Mouse (Mus musculus) heart, embryonic 15.5 days (tissue): ENCODE data around the gene Pllp. TPM values are rescaled to one million over a fixed set of nuclear protein-coding genes. Genes with fewer than 3 reads are reported as not detected.

ENCODE experiments used
- ATAC-seq: fragments of 200-750 bp; cut with Nextera tagmentation; replicated peaks from 2 replicates; pipeline ENCODE4 v1.8.0; 2017; ENCODE audit warnings: low read depth, moderate TSS enrichment; ENCODE audit not compliant: insufficient number of reproducible peaks, insufficient read depth, low FRiP score
- H3K27ac ChIP-seq: fragments of 300-500 bp; sonication (generic); 2 replicates; pipeline ENCODE4 v1.5.1; 2015; ENCODE audit warnings: mild to moderate bottlenecking, inconsistent platforms
- H3K27me3 ChIP-seq: fragments of 300-500 bp; sonication (generic); 2 replicates; pipeline ENCODE4 v1.6.1; 2015; ENCODE audit warnings: inconsistent platforms
- H3K36me3 ChIP-seq: fragments of 300-500 bp; sonication (generic); 2 replicates; pipeline ENCODE4 v1.6.1; 2015; ENCODE audit warnings: mild to moderate bottlenecking, inconsistent platforms
- H3K4me1 ChIP-seq: fragments of 300-500 bp; sonication (generic); replicated peaks from 2 replicates; pipeline ENCODE4 v1.6.1; 2015; ENCODE audit warnings: inconsistent platforms
- H3K4me2 ChIP-seq: fragments of 300-500 bp; sonication (generic); 2 replicates; pipeline ENCODE4 v1.6.1; 2015; ENCODE audit warnings: inconsistent platforms, mild to moderate bottlenecking, moderate library complexity
- H3K4me3 ChIP-seq: fragments of 300-500 bp; sonication (generic); 2 replicates; pipeline ENCODE4 v1.5.1; 2015; ENCODE audit warnings: mild to moderate bottlenecking, inconsistent platforms
- H3K9ac ChIP-seq: fragments of 300-500 bp; sonication (generic); 2 replicates; pipeline ENCODE4 v1.6.1; 2015; ENCODE audit warnings: mild to moderate bottlenecking, inconsistent platforms
- H3K9me3 ChIP-seq: fragments of 300-500 bp; sonication (generic); replicated peaks from 2 replicates; pipeline ENCODE4 v1.6.1; 2016; ENCODE audit warnings: inconsistent platforms
- WGBS: fragments of 180-500 bp; shearing (Covaris S2); methylation state at CpG from one replicate; pipeline ENCODE4 v1.1.7; 2015; ENCODE audit warnings: mixed read lengths; 5-methylcytosine and 5-hydroxymethylcytosine counted together
- polyA plus RNA-seq: library from polyadenylated mRNA; unstranded; fragments of >200 nt; fragmentation: Nextera tagmentation; extraction: Ambion mirVana; gene quantifications from 2 replicates; pipeline ENCODE4 v1.2.1, GENCODE M21; 2015

The Pllp gene
- polyA plus RNA-seq, 1 experiment from 2014 or later, result 0.23 TPM

DNA sequence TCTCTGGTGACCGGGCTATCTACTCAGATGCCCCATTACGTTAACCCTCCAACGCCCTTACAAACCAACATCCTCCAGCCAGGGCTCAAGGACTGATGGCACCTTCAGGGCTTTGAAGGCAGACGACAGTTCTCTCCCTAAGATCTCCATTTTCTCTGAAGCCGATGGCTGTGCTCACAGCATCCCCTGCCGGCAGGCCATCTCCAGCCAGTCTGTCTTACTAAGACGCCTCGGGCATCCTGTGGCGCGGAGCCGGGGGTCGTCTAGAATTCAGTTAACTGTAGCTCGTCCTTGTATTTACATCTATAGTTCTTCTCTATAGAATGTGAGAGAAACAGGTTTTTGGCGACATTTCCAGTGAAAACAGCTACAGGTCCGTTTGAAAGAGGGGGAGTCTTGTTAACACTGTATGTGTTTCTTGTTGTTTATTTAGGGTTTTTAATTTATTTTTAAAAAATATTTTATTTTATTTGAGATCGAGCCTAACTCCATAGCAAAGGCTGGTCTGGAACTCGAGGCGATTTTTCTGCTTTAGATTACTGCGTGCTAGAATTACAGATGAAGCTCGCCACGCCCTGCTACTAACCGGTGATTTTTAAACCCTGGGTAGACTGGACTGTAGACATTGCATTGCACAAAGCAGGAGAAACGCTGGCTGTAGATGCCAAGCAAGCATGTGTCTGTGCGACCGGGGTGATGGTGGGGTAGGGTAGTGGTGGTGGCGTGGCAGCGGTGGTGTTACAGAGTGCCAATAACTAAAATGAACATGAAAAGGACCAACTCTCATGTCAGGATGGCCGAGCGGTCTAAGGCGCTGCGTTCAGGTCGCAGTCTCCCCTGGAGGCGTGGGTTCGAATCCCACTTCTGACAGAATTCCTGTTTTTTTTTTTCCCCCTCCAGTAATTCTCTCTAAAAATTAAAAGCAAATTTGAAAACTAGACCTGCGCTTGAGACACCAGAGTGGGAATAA, 7.1 kb upstream of the Pllp start:
- under 1% methylated on average over 35 of the region's 35 CpGs for WGBS
- H3K36me3 ChIP-seq, result no peaks in the 10 kb centered on the region

DNA sequence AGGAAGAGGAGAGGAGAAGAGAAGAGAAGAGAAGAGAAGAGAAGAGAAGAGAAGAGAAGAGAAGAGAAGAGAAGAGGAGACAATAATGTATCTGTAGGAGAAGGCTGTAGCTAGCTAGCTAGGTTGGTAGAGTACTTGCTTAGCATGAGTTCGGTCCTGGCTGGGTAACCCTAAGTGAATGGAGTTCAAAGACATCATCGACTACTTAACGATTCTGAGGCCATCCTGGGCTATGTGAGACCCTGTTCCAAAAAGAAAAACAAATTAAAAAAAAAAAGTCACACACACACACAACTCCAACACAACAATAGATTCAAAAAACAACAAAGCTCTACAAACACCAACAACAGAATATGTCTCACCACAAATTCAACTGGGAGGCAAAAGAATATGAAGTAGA, 6.1 kb upstream of the Pllp start:
- Histone ChIP-seq H3K9ac (no peak overlapping the region), H3K4me3 (peak overlapping the region; percentile 66; the same call in 1 of the 2 replicates), H3K27ac (no peak overlapping the region), H3K27me3 (peaks cover 9% of the 10 kb centered on the region), H3K36me3 (no peaks in the 10 kb centered on the region), H3K4me1 (peaks cover 13% of the 10 kb centered on the region), H3K4me2 (peak overlapping the region; percentile 74; the same call in 1 of the 2 replicates), H3K9me3 (no peaks in the 10 kb centered on the region)
- ATAC-seq, result no peak
- 59% methylated on average over 3 of the region's 3 CpGs for WGBS

More for the DNA sequence above, 7.1 kb upstream of the Pllp start:
- peaks cover 13% of the 10 kb centered on the region for H3K4me1 ChIP-seq
- peak overlapping the region; percentile 53 for H3K27ac ChIP-seq
- H3K9ac ChIP-seq, result peak overlapping the region; percentile 48
- peak overlapping the region; percentile 66 for H3K4me3 ChIP-seq
- no peaks in the 10 kb centered on the region for H3K9me3 ChIP-seq
- peak; percentile 73 for ATAC-seq
- H3K27me3 ChIP-seq, result peaks cover under 1% of the 10 kb centered on the region
- peak overlapping the region; percentile 74 for H3K4me2 ChIP-seq

DNA sequence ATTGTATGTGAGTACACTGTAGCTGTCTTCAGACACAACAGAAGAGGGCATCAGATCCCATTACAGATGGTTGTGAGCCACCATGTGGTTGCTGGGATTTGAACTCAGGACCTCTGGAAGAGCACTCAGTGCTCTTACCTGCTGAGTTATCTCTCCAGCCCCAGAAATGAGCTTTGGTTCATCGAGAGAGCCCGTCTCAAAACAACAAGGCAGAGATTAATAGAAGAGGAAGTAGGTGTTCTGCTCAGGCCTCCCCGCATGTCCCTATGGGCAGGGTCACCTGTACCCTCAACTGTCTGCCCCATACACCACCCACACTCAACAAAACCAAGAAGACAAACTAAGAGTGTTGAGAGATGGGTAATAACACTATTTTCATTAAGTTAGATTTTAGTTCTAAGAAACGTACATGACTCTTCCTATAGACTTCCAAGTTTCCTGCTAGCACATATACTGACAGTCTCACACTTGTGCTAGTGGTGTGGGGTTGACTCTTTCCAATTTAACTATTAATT, 4.4 kb upstream of the Pllp start:
- Histone ChIP-seq H3K4me2 (no peak overlapping the region), H3K27me3 (peaks cover 26% of the 10 kb centered on the region), H3K36me3 (no peaks in the 10 kb centered on the region), H3K9me3 (no peaks in the 10 kb centered on the region), H3K4me3 (no peak overlapping the region), H3K27ac (no peak overlapping the region), H3K9ac (no peak overlapping the region), H3K4me1 (peaks cover 14% of the 10 kb centered on the region)
- ATAC-seq, result no peak
- 81% methylated on average over 4 of the region's 4 CpGs for WGBS

DNA sequence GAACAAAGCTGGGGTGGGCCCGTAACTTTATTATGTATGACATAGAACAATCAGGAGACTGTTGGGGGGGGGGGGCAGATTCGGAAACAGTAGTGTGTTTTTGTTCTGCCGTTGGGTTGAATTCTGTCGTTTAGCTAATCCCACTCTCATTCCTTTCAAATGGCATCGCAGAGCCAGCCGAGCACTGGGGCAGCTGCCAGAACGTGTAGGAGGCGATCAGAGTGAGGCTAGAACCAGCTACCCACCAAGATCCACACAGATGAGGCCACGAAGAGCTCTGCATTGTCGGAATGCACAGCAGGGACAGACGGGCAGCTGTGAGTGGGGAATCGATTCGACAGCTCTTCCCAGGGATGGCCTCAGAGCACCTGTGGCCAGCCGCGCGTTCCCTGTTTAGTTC, 3.3 kb upstream of the Pllp start:
- Histone ChIP-seq H3K4me1 (peaks cover 16% of the 10 kb centered on the region), H3K27ac (no peak overlapping the region), H3K27me3 (peaks cover 37% of the 10 kb centered on the region), H3K4me2 (no peak overlapping the region), H3K9ac (no peak overlapping the region), H3K36me3 (no peaks in the 10 kb centered on the region), H3K9me3 (no peaks in the 10 kb centered on the region), H3K4me3 (no peak overlapping the region)
- 72% methylated on average over 16 of the region's 16 CpGs for WGBS
- no peak for ATAC-seq

DNA sequence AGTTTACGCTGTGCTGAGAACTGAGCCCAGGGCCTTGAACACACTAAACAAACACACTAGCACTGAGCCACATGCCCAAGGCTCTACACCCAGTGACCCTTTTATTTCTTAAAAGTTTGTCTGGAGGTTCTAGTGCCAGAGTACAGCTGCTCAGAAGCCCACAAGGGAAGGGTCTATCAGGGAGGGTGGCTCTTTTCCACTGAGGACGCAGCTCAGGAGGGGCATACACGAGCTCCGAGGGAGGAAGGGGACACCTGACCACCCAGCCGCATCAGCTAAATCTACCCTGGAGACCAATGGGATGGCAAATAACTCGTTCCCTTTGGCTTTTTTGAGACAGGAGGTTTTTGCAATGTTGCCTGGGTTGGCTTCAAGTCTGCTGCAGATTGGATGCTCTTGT, 1.9 kb upstream of the Pllp start:
- no peaks in the 10 kb centered on the region for H3K36me3 ChIP-seq
- peaks cover 51% of the 10 kb centered on the region for H3K27me3 ChIP-seq
- no peaks in the 10 kb centered on the region for H3K9me3 ChIP-seq
- no peak overlapping the region for H3K27ac ChIP-seq
- no peak overlapping the region for H3K4me3 ChIP-seq
- H3K4me2 ChIP-seq, result no peak overlapping the region
- no peak for ATAC-seq
- peaks cover 14% of the 10 kb centered on the region for H3K4me1 ChIP-seq
- H3K9ac ChIP-seq, result no peak overlapping the region
- whole genome bisulfite sequencing, result 73% methylated on average over 6 of the region's 6 CpGs

DNA sequence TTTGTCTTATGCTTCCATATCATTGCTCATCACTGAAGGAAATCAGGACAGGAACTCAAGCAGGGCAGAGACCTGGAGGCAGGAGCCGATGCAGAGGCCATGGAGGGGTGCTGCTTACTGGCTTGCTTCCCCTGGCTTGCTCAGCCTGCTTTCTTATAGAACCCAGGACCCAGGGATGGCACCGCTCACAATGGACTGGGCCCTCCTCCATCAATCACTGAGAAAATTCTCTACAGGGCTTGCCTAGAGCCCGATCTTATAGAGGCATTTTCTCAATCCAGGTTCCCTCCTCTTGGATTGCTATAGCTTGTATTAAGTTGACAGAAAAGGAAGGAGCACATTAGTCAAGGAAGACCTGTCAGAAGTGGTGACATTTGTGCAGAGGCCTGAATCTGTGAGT, 488 bp upstream of the Pllp start:
- Histone ChIP-seq H3K27me3 (peaks cover 58% of the 10 kb centered on the region), H3K4me1 (peaks cover 14% of the 10 kb centered on the region), H3K9ac (no peak overlapping the region), H3K4me3 (peak overlapping the region; percentile 49; the same call in 1 of the 2 replicates), H3K27ac (no peak overlapping the region), H3K36me3 (no peaks in the 10 kb centered on the region), H3K4me2 (peak overlapping the region; percentile 79; the same call in 1 of the 2 replicates), H3K9me3 (no peaks in the 10 kb centered on the region)
- no peak for ATAC-seq
- WGBS, result 55% methylated on average over 3 of the region's 3 CpGs

DNA sequence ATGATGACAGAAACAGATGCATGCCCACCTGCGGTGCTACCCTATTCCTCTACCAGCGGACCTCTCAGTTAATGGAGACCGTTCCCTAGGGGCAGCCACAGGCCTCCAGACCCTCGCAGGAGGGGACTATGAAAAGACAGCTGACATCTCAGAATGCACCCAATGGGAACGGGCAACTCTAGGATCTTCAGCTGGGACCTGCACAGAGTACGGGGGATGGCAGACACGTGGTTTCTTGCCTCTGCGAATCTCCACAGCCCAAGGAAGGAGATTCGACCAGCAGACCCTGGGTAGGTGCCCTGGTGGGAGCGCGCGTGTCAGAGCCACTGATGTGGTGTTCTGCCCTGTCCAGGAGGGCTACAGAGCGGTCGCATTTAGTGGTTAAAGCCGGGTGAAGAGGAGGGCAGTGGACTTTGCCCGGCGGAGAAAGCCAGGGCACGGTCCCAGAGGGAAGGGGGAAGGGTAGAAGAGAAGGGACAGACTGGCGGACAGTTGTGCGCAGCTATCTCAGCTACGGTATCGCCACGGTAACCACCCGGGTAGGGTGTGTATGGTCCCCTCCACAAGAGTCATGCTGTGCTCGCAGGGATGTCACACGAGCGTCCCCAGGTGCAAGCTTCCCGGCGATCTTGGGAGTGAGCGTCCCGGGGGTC, 611 bp downstream of the Pllp start:
- Histone ChIP-seq H3K4me1 (peaks cover 14% of the 10 kb centered on the region), H3K9ac (0 out of 2 replicates have a peak overlapping the region, but pooled peaks have one; percentile 16), H3K27ac (no peak overlapping the region), H3K27me3 (peaks cover 58% of the 10 kb centered on the region), H3K9me3 (no peaks in the 10 kb centered on the region), H3K36me3 (no peaks in the 10 kb centered on the region), H3K4me3 (peak overlapping the region; percentile 49), H3K4me2 (peak overlapping the region; percentile 79)
- no peak for ATAC-seq
- WGBS, result under 1% methylated on average over 31 of the region's 31 CpGs

DNA sequence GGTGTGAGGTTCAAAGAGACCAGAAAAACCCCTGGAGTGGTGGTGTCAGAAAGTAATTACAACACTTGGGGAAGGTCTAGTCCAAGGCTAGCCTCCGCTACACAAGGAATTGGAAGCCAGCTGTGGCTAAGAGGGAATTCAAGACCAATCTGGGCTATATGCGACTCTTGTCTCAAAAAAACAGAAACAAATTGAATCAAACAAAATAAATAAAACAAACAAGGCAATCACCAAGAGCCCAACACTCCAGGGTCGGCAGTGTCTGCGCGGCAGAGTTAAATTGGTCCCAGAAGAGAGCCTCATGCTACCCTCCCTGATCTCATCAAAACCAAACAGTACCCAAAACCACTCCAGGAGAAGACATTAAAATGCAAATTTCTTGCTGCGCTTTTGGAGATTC, 1.4 kb downstream of the Pllp start:
- Histone ChIP-seq H3K9ac (no peak overlapping the region), H3K27ac (no peak overlapping the region), H3K4me3 (no peak overlapping the region), H3K36me3 (no peaks in the 10 kb centered on the region), H3K27me3 (peaks cover 58% of the 10 kb centered on the region), H3K4me2 (no peak overlapping the region), H3K4me1 (peaks cover 14% of the 10 kb centered on the region), H3K9me3 (no peaks in the 10 kb centered on the region)
- 5% methylated on average over 6 of the region's 6 CpGs for WGBS
- no peak for ATAC-seq

DNA sequence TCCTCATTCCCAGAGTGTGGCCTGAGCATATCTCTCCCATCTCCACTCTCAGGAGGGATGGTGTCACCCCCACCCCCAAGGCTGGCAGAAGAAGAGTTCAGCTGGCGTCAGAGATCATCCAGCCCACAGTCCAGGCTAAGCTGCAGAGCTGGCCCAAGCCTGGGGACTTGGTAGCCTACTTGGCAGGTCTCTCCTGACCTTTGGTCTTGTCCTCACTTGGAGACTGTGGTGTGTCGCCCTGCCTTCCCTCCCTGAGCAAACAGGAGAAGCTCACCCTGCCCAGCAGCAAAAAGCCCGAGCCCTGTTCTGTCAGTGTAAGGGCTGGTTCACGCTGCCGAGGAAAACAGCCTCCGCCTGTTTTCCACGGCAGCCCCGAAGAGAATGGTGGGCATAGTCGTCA, 10.1 kb downstream of the Pllp start:
- Histone ChIP-seq H3K4me2 (no peak overlapping the region), H3K27ac (no peak overlapping the region), H3K4me1 (no peaks in the 10 kb centered on the region), H3K9ac (no peak overlapping the region), H3K9me3 (no peaks in the 10 kb centered on the region), H3K27me3 (no peaks in the 10 kb centered on the region; the same call in 1 of the 2 replicates), H3K4me3 (no peak overlapping the region), H3K36me3 (no peaks in the 10 kb centered on the region)
- 57% methylated on average over 9 of the region's 9 CpGs for WGBS
- no peak for ATAC-seq

DNA sequence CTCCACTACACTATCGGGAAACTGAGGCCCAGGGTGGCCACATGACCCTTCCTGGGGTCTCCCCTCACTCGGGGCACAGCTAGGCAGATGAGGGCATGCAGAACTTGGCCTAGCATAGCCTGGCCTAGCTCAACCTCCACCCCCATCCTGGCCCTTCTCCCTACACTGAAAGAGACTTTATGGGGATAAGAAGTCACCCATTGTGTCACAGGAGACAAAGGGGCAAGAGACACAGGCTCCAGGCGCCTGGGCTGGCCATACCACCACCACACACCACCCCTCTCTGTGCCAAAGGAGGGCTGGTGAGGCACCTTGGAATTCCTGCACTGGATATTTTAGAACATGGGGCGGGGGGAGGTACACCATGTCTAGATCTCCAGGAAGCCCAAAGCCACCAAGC, 11.8 kb downstream of the Pllp start:
- no peaks in the 10 kb centered on the region for H3K9me3 ChIP-seq
- no peaks in the 10 kb centered on the region for H3K27me3 ChIP-seq
- H3K9ac ChIP-seq, result no peak overlapping the region
- H3K27ac ChIP-seq, result no peak overlapping the region
- no peaks in the 10 kb centered on the region for H3K4me1 ChIP-seq
- no peak overlapping the region for H3K4me3 ChIP-seq
- no peak overlapping the region for H3K4me2 ChIP-seq
- H3K36me3 ChIP-seq, result no peaks in the 10 kb centered on the region
- 73% methylated on average over 4 of the region's 4 CpGs for WGBS
- ATAC-seq, result no peak

DNA sequence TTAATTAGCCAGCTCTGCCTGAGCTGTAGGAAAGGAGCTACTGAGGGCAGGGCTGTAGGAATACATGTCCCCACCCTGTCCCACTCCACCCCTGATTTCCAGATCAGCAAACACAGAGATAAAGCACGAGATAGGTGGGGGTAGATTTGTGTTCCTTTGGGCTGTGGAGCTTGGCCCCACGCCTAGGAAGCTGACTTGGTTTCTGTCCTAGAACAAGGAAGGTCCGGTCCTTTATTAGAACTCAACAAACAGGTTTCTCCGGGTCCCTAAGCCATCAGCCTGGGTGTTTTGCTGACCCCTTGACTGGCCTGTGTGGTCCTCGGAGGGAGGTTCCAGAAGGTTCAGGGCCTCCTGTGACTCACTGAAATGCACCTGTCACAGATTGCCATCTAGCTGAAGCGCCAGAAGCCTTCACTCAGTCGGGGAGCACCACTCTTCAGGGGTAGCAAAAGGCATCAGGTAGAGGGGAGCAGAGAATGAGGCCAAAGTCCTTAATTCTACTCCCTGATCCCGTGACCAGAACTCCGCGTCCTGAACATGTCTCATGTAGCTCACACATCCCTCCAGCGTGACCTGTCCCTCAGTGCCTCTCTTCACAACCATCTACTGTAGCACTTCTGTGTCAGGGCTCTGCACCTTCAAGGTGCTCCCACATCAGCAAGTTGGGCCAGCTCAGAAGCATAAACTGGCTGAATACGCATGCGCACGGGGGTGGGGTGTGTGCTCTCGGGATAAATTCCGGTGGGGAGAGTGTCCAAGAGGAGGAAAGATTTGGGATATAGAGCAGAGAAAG, 13.2 kb downstream of the Pllp start:
- ATAC-seq, result no peak
- H3K4me2 ChIP-seq, result no peak overlapping the region
- H3K4me1 ChIP-seq, result no peaks in the 10 kb centered on the region
- 77% methylated on average over 16 of the region's 16 CpGs for WGBS
- no peaks in the 10 kb centered on the region for H3K9me3 ChIP-seq
- H3K27ac ChIP-seq, result no peak overlapping the region
- no peaks in the 10 kb centered on the region for H3K36me3 ChIP-seq
- H3K27me3 ChIP-seq, result no peaks in the 10 kb centered on the region
- no peak overlapping the region for H3K9ac ChIP-seq
- H3K4me3 ChIP-seq, result no peak overlapping the region
